Mouse (Mus musculus): ENCODE measurements around the gene Plscr4. TPM values are rescaled to one million over a fixed set of nuclear protein-coding genes. Genes with fewer than 3 reads are reported as not detected.

The Plscr4 gene
- polyA plus RNA-seq, 1 experiment from 2014 or later: 2.0 TPM

DNA sequence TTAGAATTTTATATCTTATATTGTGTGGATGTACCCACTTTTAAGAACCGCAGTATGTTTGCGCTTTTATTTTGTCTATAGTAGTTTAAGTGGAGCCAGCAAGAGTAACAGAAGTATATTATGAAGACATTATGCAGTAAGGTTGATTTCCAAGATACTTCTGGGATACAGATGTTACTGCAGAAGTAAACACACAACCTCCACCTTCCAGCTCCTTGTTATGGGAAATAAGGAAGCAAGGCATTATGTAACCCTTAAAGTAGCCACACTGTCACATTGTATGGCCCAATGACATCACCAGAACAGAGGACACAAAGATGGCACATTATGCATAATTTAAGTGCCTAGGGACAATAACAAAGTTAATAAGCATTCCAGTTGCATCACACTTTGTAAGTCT lies 1.2 kb downstream of the Plscr4 start:
- Histone ChIP-seq H3K4me1 (replicated peaks; ENCODE audit: control insufficient read depth, insufficient read depth, low read length) (no peaks in the 10 kb centered on the region; the same call in 1 of the 2 replicates), H3K9ac (ENCODE audit: low read length) (no peak overlapping the region), H3K27me3 (ENCODE audit: control insufficient read depth, insufficient read depth, low read length) (no peaks in the 10 kb centered on the region), H3K27ac (ENCODE audit: low read depth, low read length) (no peak overlapping the region), H3K4me3 (ENCODE audit: low read depth, low read length) (no peak overlapping the region), H3K36me3 (ENCODE audit: control insufficient read depth, insufficient read depth, low read length) (no peaks in the 10 kb centered on the region), H3K4me2 (ENCODE audit: low read depth, low read length, severe bottlenecking) (no peak overlapping the region), H3K9me3 (ENCODE audit: control insufficient read depth, low read length) (no peaks in the 10 kb centered on the region)
- 95% methylated on average over 2 of the region's 2 CpGs for WGBS
- DNase-seq (ENCODE audit: low spot score) (no peak), ATAC-seq (replicated peaks; ENCODE audit: low FRiP score) (0 out of 2 replicates have a peak, but pooled peaks have one; percentile 20)

DNA sequence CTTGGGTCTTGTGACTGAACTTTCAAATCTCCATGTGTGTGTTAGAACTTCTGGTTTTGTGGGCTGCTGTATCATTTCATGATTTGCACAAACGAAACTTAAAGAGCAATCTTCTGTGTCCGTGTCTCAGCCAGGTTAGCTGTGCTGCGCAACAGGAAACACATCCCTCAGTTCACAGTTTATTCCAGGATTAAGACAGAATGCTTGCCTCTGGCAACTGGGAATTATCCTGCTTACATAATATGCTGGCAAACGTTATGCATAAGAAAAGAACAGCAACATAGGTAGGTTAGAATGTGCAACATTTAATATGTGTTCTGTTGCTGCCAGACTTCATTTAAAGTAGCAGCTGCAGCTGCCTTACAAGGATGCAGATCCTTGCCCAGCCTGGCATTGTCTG lies 10.6 kb downstream of the Plscr4 start:
- Histone ChIP-seq H3K4me2 (ENCODE audit: low read depth, low read length, severe bottlenecking) (no peak overlapping the region), H3K27me3 (ENCODE audit: control insufficient read depth, insufficient read depth, low read length) (no peaks in the 10 kb centered on the region), H3K9me3 (ENCODE audit: control insufficient read depth, low read length) (no peaks in the 10 kb centered on the region), H3K9ac (ENCODE audit: low read length) (no peak overlapping the region), H3K4me1 (replicated peaks; ENCODE audit: control insufficient read depth, insufficient read depth, low read length) (no peaks in the 10 kb centered on the region), H3K27ac (ENCODE audit: low read depth, low read length) (no peak overlapping the region), H3K4me3 (ENCODE audit: low read depth, low read length) (no peak overlapping the region), H3K36me3 (ENCODE audit: control insufficient read depth, insufficient read depth, low read length) (no peaks in the 10 kb centered on the region)
- ATAC-seq (replicated peaks; ENCODE audit: low FRiP score): no peak
- WGBS: 79% methylated on average over 4 of the region's 4 CpGs
- no peak for DNase-seq (ENCODE audit: low spot score)

DNA sequence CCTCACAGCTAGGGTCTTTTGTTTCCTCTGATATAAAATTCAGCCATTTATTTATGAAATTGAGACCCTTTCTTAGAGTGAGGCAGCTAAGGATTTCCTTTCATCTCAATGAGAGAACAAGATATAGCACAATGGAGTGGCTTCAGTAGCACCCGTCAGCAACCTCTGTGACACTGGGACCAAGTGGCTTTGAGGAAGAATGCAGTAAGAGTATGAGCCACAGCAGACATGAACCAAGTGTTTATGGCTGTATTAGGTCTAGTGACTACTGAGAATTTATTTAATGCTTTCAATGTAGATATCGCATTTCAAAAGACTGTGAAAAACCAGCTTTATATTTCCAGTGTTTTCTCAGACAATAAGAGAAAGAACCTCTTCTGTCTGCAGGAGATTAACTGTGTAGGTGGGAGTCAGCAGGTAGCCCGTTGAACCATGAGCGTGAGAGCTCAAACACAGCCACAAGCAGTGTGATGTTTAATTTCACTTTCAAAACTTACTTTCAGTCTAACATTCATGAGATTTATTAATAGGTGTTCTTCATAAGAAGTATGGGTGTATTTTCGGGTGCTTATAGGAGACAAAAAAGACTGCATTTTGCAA lies 15.2 kb downstream of the Plscr4 start:
- Histone ChIP-seq H3K9me3 (ENCODE audit: control insufficient read depth, low read length) (no peaks in the 10 kb centered on the region), H3K4me1 (replicated peaks; ENCODE audit: control insufficient read depth, insufficient read depth, low read length) (no peaks in the 10 kb centered on the region), H3K36me3 (ENCODE audit: control insufficient read depth, insufficient read depth, low read length) (no peaks in the 10 kb centered on the region), H3K27ac (ENCODE audit: low read depth, low read length) (no peak overlapping the region), H3K4me2 (ENCODE audit: low read depth, low read length, severe bottlenecking) (no peak overlapping the region), H3K4me3 (ENCODE audit: low read depth, low read length) (no peak overlapping the region), H3K27me3 (ENCODE audit: control insufficient read depth, insufficient read depth, low read length) (no peaks in the 10 kb centered on the region), H3K9ac (ENCODE audit: low read length) (no peak overlapping the region)
- no peak for ATAC-seq (replicated peaks; ENCODE audit: low FRiP score)
- 59% methylated on average over 5 of the region's 5 CpGs for WGBS
- DNase-seq (ENCODE audit: low spot score): no peak

DNA sequence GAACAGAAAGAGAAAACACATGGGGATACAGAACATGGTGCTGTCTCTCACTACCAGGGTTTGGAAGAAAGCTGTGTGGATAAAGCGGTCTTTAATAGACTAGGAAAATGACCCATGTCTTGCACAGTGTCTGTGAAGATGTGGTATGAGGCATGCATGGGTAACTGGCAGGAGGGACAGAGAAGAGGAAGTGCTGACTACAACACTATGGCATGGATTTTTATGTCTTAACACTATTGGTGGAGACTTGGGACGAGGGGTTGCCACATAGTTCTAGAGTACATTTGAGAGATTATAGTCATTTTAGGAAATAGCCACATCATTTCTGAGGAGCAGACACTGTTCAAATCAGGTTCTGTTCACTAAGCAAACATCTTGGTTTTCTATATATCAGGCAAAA lies 16.0 kb downstream of the Plscr4 start:
- Histone ChIP-seq H3K36me3 (ENCODE audit: control insufficient read depth, insufficient read depth, low read length) (no peaks in the 10 kb centered on the region), H3K9me3 (ENCODE audit: control insufficient read depth, low read length) (no peaks in the 10 kb centered on the region), H3K4me3 (ENCODE audit: low read depth, low read length) (no peak overlapping the region), H3K9ac (ENCODE audit: low read length) (no peak overlapping the region), H3K27ac (ENCODE audit: low read depth, low read length) (no peak overlapping the region), H3K4me2 (ENCODE audit: low read depth, low read length, severe bottlenecking) (no peak overlapping the region), H3K4me1 (replicated peaks; ENCODE audit: control insufficient read depth, insufficient read depth, low read length) (no peaks in the 10 kb centered on the region), H3K27me3 (ENCODE audit: control insufficient read depth, insufficient read depth, low read length) (no peaks in the 10 kb centered on the region)
- DNase-seq (ENCODE audit: low spot score) (no peak), ATAC-seq (replicated peaks; ENCODE audit: low FRiP score) (no peak)
- 94% methylated on average over 2 of the region's 2 CpGs for WGBS

DNA sequence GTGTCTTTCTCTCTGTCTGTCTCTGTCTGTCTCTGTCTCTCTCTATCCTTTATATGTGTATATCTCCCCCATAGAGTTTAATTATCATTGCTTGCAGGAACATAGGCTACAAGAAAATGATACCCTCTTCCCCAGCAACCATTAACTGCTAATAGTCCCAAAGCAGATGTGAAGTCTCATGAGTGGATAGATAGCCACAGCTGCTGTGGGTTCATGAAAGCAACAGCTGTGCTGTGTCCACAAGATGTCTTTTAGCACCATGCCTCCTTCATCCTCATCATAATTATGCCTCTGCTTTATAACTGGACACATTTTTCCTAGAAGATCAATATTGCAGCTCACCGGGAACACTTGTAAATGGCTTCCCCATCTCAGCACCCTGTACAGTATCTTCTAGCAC lies 17.1 kb downstream of the Plscr4 start:
- Histone ChIP-seq H3K4me3 (ENCODE audit: low read depth, low read length) (no peak overlapping the region), H3K9ac (ENCODE audit: low read length) (no peak overlapping the region), H3K27me3 (ENCODE audit: control insufficient read depth, insufficient read depth, low read length) (no peaks in the 10 kb centered on the region), H3K36me3 (ENCODE audit: control insufficient read depth, insufficient read depth, low read length) (no peaks in the 10 kb centered on the region), H3K4me2 (ENCODE audit: low read depth, low read length, severe bottlenecking) (no peak overlapping the region), H3K9me3 (ENCODE audit: control insufficient read depth, low read length) (no peaks in the 10 kb centered on the region), H3K27ac (ENCODE audit: low read depth, low read length) (no peak overlapping the region), H3K4me1 (replicated peaks; ENCODE audit: control insufficient read depth, insufficient read depth, low read length) (no peaks in the 10 kb centered on the region)
- no peak for ATAC-seq (replicated peaks; ENCODE audit: low FRiP score)
- no peak for DNase-seq (ENCODE audit: low spot score)
- 96% methylated on average over 1 of the region's 1 CpGs for WGBS

DNA sequence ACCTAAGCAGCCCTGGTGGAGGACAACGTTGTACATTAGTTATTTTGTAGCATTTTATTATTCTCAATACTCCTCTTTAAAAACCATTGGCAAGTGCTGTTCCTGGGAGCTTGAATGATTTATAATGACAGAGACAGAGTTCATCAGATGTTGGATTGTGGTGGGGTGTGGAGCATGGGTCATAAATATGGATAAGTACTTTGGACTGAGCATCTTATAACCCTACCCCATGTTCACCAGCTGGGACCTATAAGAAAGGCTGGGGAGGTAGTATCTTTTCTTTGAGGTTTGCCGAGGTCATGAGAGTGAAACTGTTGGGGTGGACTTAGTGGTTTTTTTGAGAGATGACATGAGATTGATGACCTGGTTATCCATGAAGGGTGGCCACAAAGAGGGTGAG lies 24.5 kb downstream of the Plscr4 start:
- Histone ChIP-seq H3K27ac (ENCODE audit: low read depth, low read length) (no peak overlapping the region), H3K9ac (ENCODE audit: low read length) (no peak overlapping the region), H3K9me3 (ENCODE audit: control insufficient read depth, low read length) (no peaks in the 10 kb centered on the region), H3K4me1 (replicated peaks; ENCODE audit: control insufficient read depth, insufficient read depth, low read length) (no peaks in the 10 kb centered on the region), H3K4me2 (ENCODE audit: low read depth, low read length, severe bottlenecking) (no peak overlapping the region), H3K27me3 (ENCODE audit: control insufficient read depth, insufficient read depth, low read length) (no peaks in the 10 kb centered on the region), H3K4me3 (ENCODE audit: low read depth, low read length) (no peak overlapping the region), H3K36me3 (ENCODE audit: control insufficient read depth, insufficient read depth, low read length) (no peaks in the 10 kb centered on the region)
- 83% methylated on average over 2 of the region's 2 CpGs for WGBS
- no peak for ATAC-seq (replicated peaks; ENCODE audit: low FRiP score)
- no peak for DNase-seq (ENCODE audit: low spot score)

DNA sequence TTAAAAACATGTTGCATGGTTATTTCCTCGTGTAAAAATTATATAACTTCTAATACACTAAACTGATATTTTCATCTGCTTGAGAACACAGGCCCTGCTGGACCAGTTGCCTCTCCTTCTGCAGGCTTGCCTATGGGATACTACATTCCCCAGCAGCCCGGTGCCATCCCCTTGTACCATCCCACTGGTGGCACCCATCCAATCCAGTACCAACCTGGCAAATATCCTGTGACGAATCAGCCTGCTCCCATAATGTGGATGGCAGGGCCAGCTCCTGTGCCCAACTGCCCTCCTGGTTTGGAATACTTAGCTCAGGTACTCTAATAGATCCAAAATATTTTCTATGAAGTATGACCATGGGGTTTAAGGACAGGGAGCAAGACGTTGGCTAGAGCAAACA lies 25.4 kb downstream of the Plscr4 start:
- no peak overlapping the region for H3K4me3 ChIP-seq (ENCODE audit: low read depth, low read length)
- H3K36me3 ChIP-seq (ENCODE audit: control insufficient read depth, insufficient read depth, low read length): no peaks in the 10 kb centered on the region
- DNase-seq (ENCODE audit: low spot score) (no peak), ATAC-seq (replicated peaks; ENCODE audit: low FRiP score) (no peak)
- H3K4me1 ChIP-seq (replicated peaks; ENCODE audit: control insufficient read depth, insufficient read depth, low read length): no peaks in the 10 kb centered on the region
- no peak overlapping the region for H3K9ac ChIP-seq (ENCODE audit: low read length)
- H3K4me2 ChIP-seq (ENCODE audit: low read depth, low read length, severe bottlenecking): no peak overlapping the region
- H3K27ac ChIP-seq (ENCODE audit: low read depth, low read length): no peak overlapping the region
- H3K27me3 ChIP-seq (ENCODE audit: control insufficient read depth, insufficient read depth, low read length): no peaks in the 10 kb centered on the region
- H3K9me3 ChIP-seq (ENCODE audit: control insufficient read depth, low read length): no peaks in the 10 kb centered on the region
- WGBS: 84% methylated on average over 4 of the region's 4 CpGs

DNA sequence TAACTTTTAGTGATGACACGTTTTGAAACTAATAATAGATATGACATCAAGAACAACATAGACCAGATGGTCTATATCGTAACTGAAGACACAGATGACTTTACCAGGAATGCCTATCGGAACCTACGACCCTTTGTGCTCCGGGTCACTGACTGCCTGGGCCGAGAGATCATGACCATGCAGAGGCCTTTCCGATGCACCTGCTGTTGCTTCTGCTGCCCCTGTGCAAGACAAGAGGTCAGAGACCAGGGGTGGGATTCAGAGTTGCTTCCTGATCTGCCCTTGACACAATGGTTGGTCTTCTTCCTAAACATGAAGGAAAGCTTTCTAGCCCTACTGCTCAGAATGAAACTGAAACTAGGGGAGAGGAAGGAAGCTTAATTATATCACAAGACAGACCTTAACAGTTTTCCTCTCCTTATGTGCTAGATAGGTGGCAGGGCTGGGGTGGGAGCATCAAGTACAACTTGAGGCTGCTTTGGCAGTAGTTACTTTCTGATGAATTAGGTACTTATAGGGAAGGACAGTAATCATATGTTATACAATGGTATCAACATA lies 27.6 kb downstream of the Plscr4 start:
- H3K36me3 ChIP-seq (ENCODE audit: control insufficient read depth, insufficient read depth, low read length): no peaks in the 10 kb centered on the region
- 90% methylated on average over 7 of the region's 7 CpGs for WGBS
- H3K9me3 ChIP-seq (ENCODE audit: control insufficient read depth, low read length): no peaks in the 10 kb centered on the region
- DNase-seq (ENCODE audit: low spot score) (no peak), ATAC-seq (replicated peaks; ENCODE audit: low FRiP score) (no peak)
- no peak overlapping the region for H3K9ac ChIP-seq (ENCODE audit: low read length)
- H3K4me3 ChIP-seq (ENCODE audit: low read depth, low read length): no peak overlapping the region
- no peak overlapping the region for H3K27ac ChIP-seq (ENCODE audit: low read depth, low read length)
- H3K4me2 ChIP-seq (ENCODE audit: low read depth, low read length, severe bottlenecking): no peak overlapping the region
- H3K4me1 ChIP-seq (replicated peaks; ENCODE audit: control insufficient read depth, insufficient read depth, low read length): no peaks in the 10 kb centered on the region
- H3K27me3 ChIP-seq (ENCODE audit: control insufficient read depth, insufficient read depth, low read length): no peaks in the 10 kb centered on the region

DNA sequence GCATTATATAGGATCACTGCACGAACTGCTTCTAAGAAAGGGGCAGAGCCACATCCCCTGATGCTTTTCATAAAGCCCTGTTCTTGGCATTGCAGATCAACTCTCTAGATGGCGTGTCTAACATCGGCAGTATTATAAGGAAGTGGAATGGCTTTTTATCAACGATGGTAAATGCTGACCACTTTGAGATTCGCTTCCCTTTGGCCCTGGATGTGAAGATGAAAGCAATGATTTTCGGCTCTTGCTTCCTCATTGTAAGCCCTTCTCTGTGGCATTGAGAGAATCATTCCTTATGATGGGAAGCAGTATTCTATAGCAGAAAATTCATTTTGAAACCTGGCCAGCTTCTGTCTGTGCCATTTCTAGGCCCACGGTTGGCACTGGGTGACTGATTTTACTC lies 32.7 kb downstream of the Plscr4 start:
- H3K4me2 ChIP-seq (ENCODE audit: low read depth, low read length, severe bottlenecking): no peak overlapping the region
- H3K4me1 ChIP-seq (replicated peaks; ENCODE audit: control insufficient read depth, insufficient read depth, low read length): no peaks in the 10 kb centered on the region
- DNase-seq (ENCODE audit: low spot score): no peak
- H3K4me3 ChIP-seq (ENCODE audit: low read depth, low read length): no peak overlapping the region
- WGBS: 85% methylated on average over 7 of the region's 7 CpGs
- H3K27me3 ChIP-seq (ENCODE audit: control insufficient read depth, insufficient read depth, low read length): no peaks in the 10 kb centered on the region
- no peak overlapping the region for H3K9ac ChIP-seq (ENCODE audit: low read length)
- no peak for ATAC-seq (replicated peaks; ENCODE audit: low FRiP score)
- H3K27ac ChIP-seq (ENCODE audit: low read depth, low read length): no peak overlapping the region
- no peaks in the 10 kb centered on the region for H3K36me3 ChIP-seq (ENCODE audit: control insufficient read depth, insufficient read depth, low read length)
- H3K9me3 ChIP-seq (ENCODE audit: control insufficient read depth, low read length): no peaks in the 10 kb centered on the region

All from forebrain, embryonic 11.5 days (tissue).